Mouse (Mus musculus) CD4-positive helper T cell, adult 2 months (primary cell): ENCODE measurements around the gene Kcnip4.

Experiments
- DNase-seq: peaks from one replicate; pipeline ENCODE4 v3.0.0-alpha.2; 2012; ENCODE audit warnings: low read depth, missing footprints, low spot score

Gene Kcnip4

DNA sequence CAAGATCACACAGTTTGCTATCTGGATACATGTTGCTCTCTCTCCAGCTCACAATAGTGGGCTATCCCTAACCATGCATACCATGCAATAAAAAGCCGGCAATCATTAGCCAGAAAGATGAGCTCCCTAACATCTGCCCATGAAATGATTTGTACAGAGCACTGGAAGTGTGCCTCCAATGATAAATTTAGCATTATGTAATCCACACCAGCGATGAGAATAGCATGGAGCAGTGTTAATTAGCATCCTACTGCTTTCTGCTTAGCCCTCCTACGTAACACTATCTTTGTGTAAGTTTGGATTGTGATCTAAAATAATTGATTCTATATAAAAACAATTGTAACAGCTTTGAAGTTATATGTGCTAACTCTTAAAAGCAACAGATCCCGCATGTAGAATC, 268.7 kb downstream of the Kcnip4 start:
- no peak for DNase-seq

GRCm38 (mm10) chr5:49247081-49247480, 277.6 kb downstream of the Kcnip4 start:
- DNase-seq, result no peak

DNA sequence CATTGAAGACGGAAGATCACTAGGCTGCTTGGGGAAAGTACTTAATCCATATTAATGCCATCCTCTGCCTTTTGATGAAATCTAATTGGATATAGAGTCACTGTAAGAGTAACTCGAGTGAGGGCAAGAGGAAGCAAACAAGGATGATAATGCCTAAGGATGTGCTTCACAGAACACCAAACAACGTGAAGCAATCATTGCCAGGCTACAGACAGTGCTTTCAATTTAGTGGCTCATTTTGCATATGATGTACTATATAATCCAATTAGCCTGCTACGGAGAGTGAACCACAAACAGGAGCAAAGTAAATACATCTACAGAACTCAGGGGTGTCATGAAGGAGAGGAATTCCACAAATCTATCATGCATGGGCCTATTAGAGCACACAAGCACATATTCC, 280.3 kb downstream of the Kcnip4 start:
- no peak for DNase-seq

- DNase-seq, result no peak
Measured at GRCm38 (mm10) chr5:49241708-49242107, 283.0 kb downstream of the Kcnip4 start.

- DNase-seq, result no peak
Measured at GRCm38 (mm10) chr5:49201164-49201756, 323.4 kb downstream of the Kcnip4 start.

- no peak for DNase-seq
Measured at GRCm38 (mm10) chr5:49188236-49188635, 336.5 kb downstream of the Kcnip4 start.

GRCm38 (mm10) chr5:49150116-49150811, 374.4 kb downstream of the Kcnip4 start:
- no peak for DNase-seq

DNA sequence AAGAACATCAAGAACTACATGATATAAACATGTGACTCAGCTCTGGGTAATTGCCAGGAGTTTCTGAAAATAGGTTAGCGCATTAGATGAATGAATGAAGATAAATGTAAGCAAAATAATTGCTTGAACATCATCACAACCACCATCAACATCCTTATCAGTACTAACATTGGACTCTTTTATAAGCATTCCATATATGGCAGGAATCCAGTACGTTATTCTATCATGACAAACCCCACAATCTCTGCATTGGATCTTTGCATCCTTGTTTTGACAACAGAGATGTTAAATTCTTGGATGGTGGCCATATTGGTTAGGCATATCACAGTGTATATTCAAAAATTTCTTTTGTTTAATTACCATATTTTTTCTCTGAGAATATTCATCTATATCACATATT, 375.0 kb downstream of the Kcnip4 start:
- DNase-seq, result no peak

- DNase-seq, result no peak
Measured at GRCm38 (mm10) chr5:49095432-49095831, 429.3 kb downstream of the Kcnip4 start.

- DNase-seq, result no peak
Measured at GRCm38 (mm10) chr5:49094945-49095344, 429.8 kb downstream of the Kcnip4 start.

DNA sequence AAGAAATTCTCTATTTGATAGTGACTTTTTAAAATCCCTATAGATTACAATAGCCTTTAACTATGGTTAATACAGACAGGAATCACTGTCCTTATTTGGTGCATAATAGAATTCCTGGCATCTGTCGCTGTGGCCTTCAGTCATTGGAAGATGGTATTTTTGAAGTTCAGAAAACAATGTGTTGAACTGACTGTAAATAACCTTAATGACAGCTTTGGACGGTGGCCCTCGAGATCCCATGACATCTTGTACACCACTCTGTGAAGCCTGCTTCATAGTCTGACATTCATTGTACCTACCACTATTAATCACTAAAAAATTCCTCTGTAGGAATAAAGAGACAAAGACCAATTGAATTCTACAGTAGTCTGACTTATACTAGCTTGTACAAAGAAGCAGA, 430.4 kb downstream of the Kcnip4 start:
- no peak for DNase-seq

DNA sequence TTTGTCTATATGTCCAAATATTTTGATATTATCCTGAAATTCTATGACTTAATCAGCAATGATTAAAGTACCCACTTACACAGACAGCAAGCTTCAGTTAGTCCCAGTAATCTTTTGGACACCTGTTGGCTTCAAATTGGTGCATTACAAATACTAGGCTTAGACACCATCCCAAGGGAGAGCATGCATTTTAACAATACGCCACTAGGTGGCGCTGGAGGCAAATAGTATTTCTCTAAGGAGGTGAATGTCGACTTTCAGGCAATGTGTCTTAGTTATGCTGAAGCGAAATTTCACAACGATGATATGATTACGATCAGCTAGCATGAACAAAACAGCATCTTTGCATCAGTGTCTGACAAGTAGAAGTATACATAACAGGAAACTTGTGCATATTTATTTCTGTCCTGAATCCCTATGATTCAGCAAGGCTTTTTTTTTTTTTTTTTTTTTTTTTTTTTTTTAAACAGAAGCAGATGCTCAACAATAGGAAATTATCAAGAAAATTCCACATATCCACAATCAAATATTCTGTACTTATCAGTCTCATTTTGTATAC, 434.5 kb downstream of the Kcnip4 start:
- DNase-seq, result peak; percentile 7

- DNase-seq, result no peak
Measured at GRCm38 (mm10) chr5:49065646-49066045, 459.1 kb downstream of the Kcnip4 start.

- DNase-seq, result no peak
Measured at GRCm38 (mm10) chr5:49058926-49059325, 465.8 kb downstream of the Kcnip4 start.

GRCm38 (mm10) chr5:49057636-49058340, 466.9 kb downstream of the Kcnip4 start:
- no peak for DNase-seq

DNA sequence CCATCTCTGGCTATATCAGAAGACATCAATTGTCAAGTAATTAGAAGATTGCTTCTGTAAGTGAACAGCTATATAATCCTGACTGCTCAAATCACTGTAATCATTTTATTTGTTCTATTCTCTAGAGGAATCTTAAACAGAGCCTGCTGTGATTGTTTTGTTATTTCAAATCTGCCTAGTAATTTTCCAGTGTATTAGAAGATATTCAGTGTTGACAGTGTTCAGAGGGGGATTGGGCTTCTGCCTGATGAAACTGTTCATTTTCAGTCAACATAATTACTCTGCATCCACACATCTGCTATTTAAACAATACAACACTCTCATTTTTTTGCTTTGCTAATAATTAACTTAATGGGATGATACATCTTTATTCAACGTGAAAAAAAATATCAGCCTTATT, 476.7 kb downstream of the Kcnip4 start:
- DNase-seq, result no peak

DNA sequence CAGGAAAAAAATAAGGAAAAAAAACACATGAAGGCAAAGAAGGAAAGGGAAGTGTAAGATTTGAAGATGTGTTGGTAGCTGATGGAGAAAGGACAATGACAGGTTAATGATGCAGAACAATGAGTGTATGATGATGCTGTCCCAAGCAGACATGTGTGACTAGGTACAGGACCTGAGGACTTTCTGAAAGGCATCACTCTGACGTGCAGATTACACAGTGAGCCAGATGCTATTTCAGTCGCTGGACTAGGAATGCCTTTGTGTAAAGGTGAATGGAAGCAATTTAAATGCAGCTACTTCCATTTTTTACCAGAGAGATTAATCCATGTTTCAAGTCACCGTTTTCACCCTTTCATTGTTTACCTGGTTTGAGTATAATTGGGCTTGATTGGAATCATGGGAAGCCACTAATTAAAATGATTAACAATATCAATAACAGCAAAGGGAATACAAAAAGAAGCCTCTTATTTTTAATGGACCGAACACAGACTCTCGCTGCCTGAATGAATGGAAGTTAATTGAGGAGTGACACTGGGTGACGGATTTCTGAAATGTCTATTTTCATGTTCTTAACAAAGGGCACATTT, 483.4 kb downstream of the Kcnip4 start:
- no peak for DNase-seq

GRCm38 (mm10) chr5:48997359-48997758, 527.3 kb downstream of the Kcnip4 start:
- DNase-seq, result no peak

GRCm38 (mm10) chr5:48989145-48989659, 535.5 kb downstream of the Kcnip4 start:
- no peak for DNase-seq

DNA sequence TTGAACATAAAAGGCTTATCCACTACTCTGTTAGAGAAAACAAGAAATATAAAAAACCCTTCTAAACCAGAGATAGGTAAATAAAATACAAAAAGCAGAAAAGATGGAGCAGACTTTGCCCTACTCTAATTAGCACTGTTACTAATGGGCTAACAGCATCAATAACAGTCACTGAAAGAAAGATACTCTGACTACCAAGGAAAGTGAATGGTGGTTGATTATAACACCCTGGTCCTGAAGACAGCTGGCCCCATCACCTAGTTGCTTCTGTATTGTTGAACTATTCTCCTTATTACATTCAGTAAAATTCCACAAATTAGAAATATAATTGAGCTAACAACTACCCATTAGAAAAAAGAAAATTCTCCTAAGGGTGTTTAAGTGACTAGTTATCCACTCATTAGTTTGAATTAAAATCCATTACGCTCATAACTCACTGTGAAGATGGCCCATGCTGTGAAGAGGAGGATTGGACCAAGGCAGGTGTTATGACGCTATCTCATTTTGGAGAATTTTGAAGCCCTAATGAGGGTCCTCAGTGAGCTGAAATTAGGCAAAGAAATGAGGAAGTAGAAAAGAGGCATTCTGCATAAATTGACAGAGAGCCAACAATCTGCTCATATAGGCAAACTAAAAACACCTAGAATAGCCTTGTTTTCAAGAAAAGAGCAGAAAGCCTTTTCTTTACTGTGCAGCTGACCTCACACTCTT, 582.2 kb downstream of the Kcnip4 start:
- no peak for DNase-seq

- no peak for DNase-seq
Measured at GRCm38 (mm10) chr5:48931881-48932280, 592.8 kb downstream of the Kcnip4 start.
